Mouse (Mus musculus): Measurements from ENCODE around the gene Tead1. TPM values are rescaled to one million over a fixed set of nuclear protein-coding genes. Genes with fewer than 3 reads are reported as not detected.

Tead1 gene
- total RNA-seq, 2 experiments from 2014 or later = not detected

GRCm38 (mm10) chr7:112684626-112685561 lies 5.8 kb downstream of the Tead1 start:
- ATAC-seq (replicated peaks; ENCODE audit: low FRiP score, poor library complexity, severe bottlenecking) = no peak

- no peak for ATAC-seq (replicated peaks; ENCODE audit: low FRiP score, poor library complexity, severe bottlenecking)
Observed at GRCm38 (mm10) chr7:112685993-112686392, 6.9 kb downstream of the Tead1 start.

GRCm38 (mm10) chr7:112686586-112686985 lies 7.5 kb downstream of the Tead1 start:
- no peak for ATAC-seq (replicated peaks; ENCODE audit: low FRiP score, poor library complexity, severe bottlenecking)

GRCm38 (mm10) chr7:112688425-112689001 lies 9.4 kb downstream of the Tead1 start:
- ATAC-seq (replicated peaks; ENCODE audit: low FRiP score, poor library complexity, severe bottlenecking) = no peak

GRCm38 (mm10) chr7:112690836-112691781 lies 12.0 kb downstream of the Tead1 start:
- ATAC-seq (replicated peaks; ENCODE audit: low FRiP score, poor library complexity, severe bottlenecking) = no peak

GRCm38 (mm10) chr7:112693566-112693965 lies 14.4 kb downstream of the Tead1 start:
- no peak for ATAC-seq (replicated peaks; ENCODE audit: low FRiP score, poor library complexity, severe bottlenecking)

- no peak for ATAC-seq (replicated peaks; ENCODE audit: low FRiP score, poor library complexity, severe bottlenecking)
Observed at GRCm38 (mm10) chr7:112696777-112697161, 17.7 kb downstream of the Tead1 start.

- ATAC-seq (replicated peaks; ENCODE audit: low FRiP score, poor library complexity, severe bottlenecking) = no peak
Observed at GRCm38 (mm10) chr7:112697162-112697841, 18.2 kb downstream of the Tead1 start.

- ATAC-seq (replicated peaks; ENCODE audit: low FRiP score, poor library complexity, severe bottlenecking) = no peak
Observed at GRCm38 (mm10) chr7:112700082-112700481, 21.0 kb downstream of the Tead1 start.

- no peak for ATAC-seq (replicated peaks; ENCODE audit: low FRiP score, poor library complexity, severe bottlenecking)
Observed at GRCm38 (mm10) chr7:112703341-112703740, 24.2 kb downstream of the Tead1 start.

GRCm38 (mm10) chr7:112705870-112706269 lies 26.8 kb downstream of the Tead1 start:
- no peak for ATAC-seq (replicated peaks; ENCODE audit: low FRiP score, poor library complexity, severe bottlenecking)

- ATAC-seq (replicated peaks; ENCODE audit: low FRiP score, poor library complexity, severe bottlenecking) = no peak
Observed at GRCm38 (mm10) chr7:112706756-112707155, 27.6 kb downstream of the Tead1 start.

GRCm38 (mm10) chr7:112710409-112711107 lies 31.4 kb downstream of the Tead1 start:
- no peak for ATAC-seq (replicated peaks; ENCODE audit: low FRiP score, poor library complexity, severe bottlenecking)

GRCm38 (mm10) chr7:112711977-112712376 lies 32.9 kb downstream of the Tead1 start:
- no peak for ATAC-seq (replicated peaks; ENCODE audit: low FRiP score, poor library complexity, severe bottlenecking)

GRCm38 (mm10) chr7:112713509-112713908 lies 34.4 kb downstream of the Tead1 start:
- no peak for ATAC-seq (replicated peaks; ENCODE audit: low FRiP score, poor library complexity, severe bottlenecking)

GRCm38 (mm10) chr7:112714783-112715182 lies 35.7 kb downstream of the Tead1 start:
- no peak for ATAC-seq (replicated peaks; ENCODE audit: low FRiP score, poor library complexity, severe bottlenecking)

GRCm38 (mm10) chr7:112716701-112717100 lies 37.6 kb downstream of the Tead1 start:
- ATAC-seq (replicated peaks; ENCODE audit: low FRiP score, poor library complexity, severe bottlenecking) = no peak

GRCm38 (mm10) chr7:112717676-112718075 lies 38.6 kb downstream of the Tead1 start:
- no peak for ATAC-seq (replicated peaks; ENCODE audit: low FRiP score, poor library complexity, severe bottlenecking)
